Mouse (Mus musculus) liver, embryonic 14.5 days (tissue): ENCODE measurements around the gene Max.
A peak's percentile ranks its signal among the peaks of the same experiment; 100 is the strongest.

ENCODE experiments used
- CTCF ChIP-seq: IDR thresholded peaks from 2 replicates; pipeline ENCODE4 v1.5.1; 2016; ENCODE audit warnings: antibody characterized with exemption, low read depth, control low read depth
- EP300 ChIP-seq: IDR thresholded peaks from 2 replicates; pipeline ENCODE4 v1.6.1; 2016; ENCODE audit warnings: antibody characterized with exemption, low read depth

- TF ChIP-seq CTCF = no peak
- TF ChIP-seq EP300 = peak; percentile 98
Measured at GRCm38 (mm10) chr12:76909218-76909617, 52.8 kb downstream of the Max start.
